Mouse (Mus musculus) megakaryocyte, embryonic 14.5 days (primary cell): Measurements from ENCODE around the gene Gprc5d. TPM values are rescaled to one million over a fixed set of nuclear protein-coding genes. Genes with fewer than 3 reads are reported as not detected.
A peak's percentile ranks its signal among the peaks of the same experiment; 100 is the strongest.

Experiments
- H3K27me3 ChIP-seq: replicated peaks from 2 replicates; pipeline ENCODE3; 2012; ENCODE audit warnings: inconsistent platforms
- H3K36me3 ChIP-seq: replicated peaks from 2 replicates; pipeline ENCODE3; 2012; ENCODE audit warnings: low read length, inconsistent platforms, mixed read lengths
- H3K4me1 ChIP-seq: 2 replicates; pipeline ENCODE4 v1.6.1; 2012; ENCODE audit warnings: inconsistent platforms
- H3K4me3 ChIP-seq: replicated peaks from 2 replicates; pipeline ENCODE3; 2012; ENCODE audit warnings: moderate library complexity, mild to moderate bottlenecking, inconsistent platforms
- H3K9me3 ChIP-seq: 2 replicates; pipeline ENCODE4 v1.6.1; 2012; ENCODE audit warnings: inconsistent platforms
- FLI1 ChIP-seq: IDR thresholded peaks from 2 replicates; pipeline ENCODE4 v1.6.1; 2012; ENCODE audit warnings: low read length, inconsistent platforms, mixed read lengths
- GATA1 ChIP-seq: IDR thresholded peaks from 3 replicates; pipeline ENCODE4 v1.6.1; 2012; ENCODE audit warnings: mixed read lengths, low read length, inconsistent platforms, borderline replicate concordance
- polyA plus RNA-seq: library from polyadenylated mRNA; stranded (reverse); fragments of >175 nt; gene quantifications from 2 replicates; pipeline ENCODE4 v1.2.3, GENCODE M21; 2012; ENCODE audit warnings: low replicate concordance; ENCODE audit not compliant: insufficient read depth

Gprc5d gene
- polyA plus RNA-seq, 1 experiment, result not detected

- TF ChIP-seq FLI1 (no peak), GATA1 (no peak)
- peaks cover 18% of the 10 kb centered on the region for H3K27me3 ChIP-seq
- no peaks in the 10 kb centered on the region for H3K9me3 ChIP-seq
- no peak overlapping the region for H3K4me3 ChIP-seq
- no peaks in the 10 kb centered on the region for H3K36me3 ChIP-seq
- H3K4me1 ChIP-seq, result no peaks in the 10 kb centered on the region
These were observed 5.5 kb downstream of the Gprc5d start for GRCm38 (mm10) chr6:135112411-135113113.

GRCm38 (mm10) chr6:135107014-135107413 lies 11.1 kb downstream of the Gprc5d start:
- H3K4me3 ChIP-seq, result no peak overlapping the region
- TF ChIP-seq GATA1 (no peak), FLI1 (no peak)

GRCm38 (mm10) chr6:135102736-135103303 lies 15.3 kb downstream of the Gprc5d start:
- no peaks in the 10 kb centered on the region for H3K36me3 ChIP-seq
- TF ChIP-seq GATA1 (no peak), FLI1 (no peak)
- H3K27me3 ChIP-seq, result peaks cover 18% of the 10 kb centered on the region
- H3K4me1 ChIP-seq, result no peaks in the 10 kb centered on the region
- H3K4me3 ChIP-seq, result no peak overlapping the region
- peaks cover 4% of the 10 kb centered on the region for H3K9me3 ChIP-seq

More at GRCm38 (mm10) chr6:135107014-135107413, 11.1 kb downstream of the Gprc5d start:
- peaks cover 17% of the 10 kb centered on the region for H3K27me3 ChIP-seq
- no peaks in the 10 kb centered on the region for H3K36me3 ChIP-seq
- peaks cover 4% of the 10 kb centered on the region for H3K9me3 ChIP-seq
- no peaks in the 10 kb centered on the region for H3K4me1 ChIP-seq

GRCm38 (mm10) chr6:135100787-135101472 lies 17.2 kb downstream of the Gprc5d start:
- Histone ChIP-seq H3K4me1 (no peaks in the 10 kb centered on the region), H3K27me3 (peaks cover 20% of the 10 kb centered on the region), H3K9me3 (no peaks in the 10 kb centered on the region), H3K36me3 (no peaks in the 10 kb centered on the region), H3K4me3 (no peak overlapping the region)
- TF ChIP-seq FLI1, result no peak
- no peak for TF ChIP-seq GATA1

- Histone ChIP-seq H3K4me1 (peaks cover 3% of the 10 kb centered on the region), H3K36me3 (no peaks in the 10 kb centered on the region)
- no peak for TF ChIP-seq FLI1
- no peak for TF ChIP-seq GATA1
These were observed 25.1 kb downstream of the Gprc5d start for GRCm38 (mm10) chr6:135092798-135093470.

GRCm38 (mm10) chr6:135090661-135091060 lies 27.4 kb downstream of the Gprc5d start:
- H3K9me3 ChIP-seq, result no peaks in the 10 kb centered on the region
- H3K27me3 ChIP-seq, result peaks cover 23% of the 10 kb centered on the region
- H3K4me1 ChIP-seq, result peaks cover 9% of the 10 kb centered on the region
- no peak overlapping the region for H3K4me3 ChIP-seq
- H3K36me3 ChIP-seq, result no peaks in the 10 kb centered on the region
- TF ChIP-seq GATA1 (no peak), FLI1 (no peak)

More at GRCm38 (mm10) chr6:135092798-135093470, 25.1 kb downstream of the Gprc5d start:
- no peak overlapping the region for H3K4me3 ChIP-seq
- peaks cover 24% of the 10 kb centered on the region for H3K27me3 ChIP-seq
- H3K9me3 ChIP-seq, result no peaks in the 10 kb centered on the region

GRCm38 (mm10) chr6:135089786-135090185 lies 28.3 kb downstream of the Gprc5d start:
- Histone ChIP-seq H3K4me1 (peaks cover 9% of the 10 kb centered on the region), H3K27me3 (peaks cover 23% of the 10 kb centered on the region), H3K36me3 (no peaks in the 10 kb centered on the region), H3K9me3 (no peaks in the 10 kb centered on the region), H3K4me3 (no peak overlapping the region)
- TF ChIP-seq FLI1 (no peak), GATA1 (no peak)

GRCm38 (mm10) chr6:135087721-135088451 lies 30.2 kb downstream of the Gprc5d start:
- Histone ChIP-seq H3K36me3 (no peaks in the 10 kb centered on the region), H3K4me3 (peak overlapping the region; percentile 86), H3K9me3 (no peaks in the 10 kb centered on the region), H3K4me1 (peaks cover 9% of the 10 kb centered on the region), H3K27me3 (peaks cover 23% of the 10 kb centered on the region)
- TF ChIP-seq GATA1 (no peak), FLI1 (no peak)

GRCm38 (mm10) chr6:135085703-135086102 lies 32.4 kb downstream of the Gprc5d start:
- H3K9me3 ChIP-seq, result no peaks in the 10 kb centered on the region
- H3K27me3 ChIP-seq, result peaks cover 20% of the 10 kb centered on the region
- TF ChIP-seq FLI1 (no peak), GATA1 (no peak)
- H3K4me1 ChIP-seq, result peaks cover 9% of the 10 kb centered on the region
- no peaks in the 10 kb centered on the region for H3K36me3 ChIP-seq
- no peak overlapping the region for H3K4me3 ChIP-seq
